Mouse (Mus musculus): Measurements from ENCODE around the gene Pcdh15. TPM values are rescaled to one million over a fixed set of nuclear protein-coding genes. Genes with fewer than 3 reads are reported as not detected.
A peak's percentile ranks its signal among the peaks of the same experiment; 100 is the strongest.

The Pcdh15 gene
- polyA plus RNA-seq, 1 experiment from 2014 or later = 1.0 TPM

GRCm38 (mm10) chr10:73931185-73931584 is 832.0 kb downstream of the Pcdh15 start:
- Histone ChIP-seq H3K4me2 (ENCODE audit: low read depth, low read length) (no peak overlapping the region), H3K36me3 (replicated peaks; ENCODE audit: control insufficient read depth, insufficient read depth, low read depth, low read length) (no peaks in the 10 kb centered on the region), H3K4me1 (ENCODE audit: control insufficient read depth, insufficient read depth, low read length) (no peaks in the 10 kb centered on the region), H3K27me3 (ENCODE audit: control insufficient read depth, insufficient read depth, low read length) (no peaks in the 10 kb centered on the region), H3K4me3 (ENCODE audit: low read depth, low read length) (no peak overlapping the region), H3K9ac (replicated peaks; ENCODE audit: low read length) (no peak overlapping the region), H3K27ac (replicated peaks; ENCODE audit: low read depth, low read length) (no peak overlapping the region), H3K9me3 (replicated peaks; ENCODE audit: control insufficient read depth, low read length) (no peaks in the 10 kb centered on the region)
- ATAC-seq (replicated peaks; ENCODE audit: insufficient number of reproducible peaks, low FRiP score, low TSS enrichment, low read depth) (peak; percentile 39; the same call in 1 of the 2 replicates), DNase-seq (ENCODE audit: low spot score) (no peak)

DNA sequence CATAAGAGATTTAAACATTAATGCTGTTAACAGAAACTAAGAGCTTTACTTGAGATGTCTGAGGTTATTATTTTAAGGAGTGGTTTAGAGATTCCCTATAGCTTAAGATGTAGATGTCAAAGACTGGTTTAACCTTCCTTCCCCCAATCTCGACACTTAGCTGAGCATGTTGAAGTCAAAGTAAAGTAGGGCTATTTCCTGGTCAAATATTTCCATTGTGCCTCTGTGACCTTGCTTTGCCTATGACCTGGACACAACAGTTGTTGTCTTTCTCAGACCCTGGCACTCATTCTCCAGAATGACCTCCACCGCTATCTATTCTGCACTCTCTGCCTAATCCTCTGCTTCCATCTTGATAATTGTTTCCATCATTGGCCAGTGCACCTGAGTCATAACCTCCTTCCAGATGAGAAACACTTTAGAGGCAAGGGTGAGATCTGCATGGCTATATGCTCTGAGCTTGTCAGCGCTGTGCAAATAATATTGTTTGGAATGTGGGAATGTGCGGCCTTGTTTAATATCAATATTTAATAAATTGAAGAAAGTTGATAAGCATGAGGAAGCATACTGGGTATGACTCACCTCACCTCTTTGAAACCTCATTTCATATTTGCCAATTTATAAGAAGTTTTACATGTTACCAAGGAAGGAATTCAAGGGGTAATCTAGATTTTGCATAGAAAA is 833.0 kb downstream of the Pcdh15 start:
- H3K27me3 ChIP-seq (ENCODE audit: control insufficient read depth, insufficient read depth, low read length) = no peaks in the 10 kb centered on the region
- ATAC-seq (replicated peaks; ENCODE audit: insufficient number of reproducible peaks, low FRiP score, low TSS enrichment, low read depth) (no peak), DNase-seq (ENCODE audit: low spot score) (no peak)
- no peak overlapping the region for H3K9ac ChIP-seq (replicated peaks; ENCODE audit: low read length)
- H3K4me1 ChIP-seq (ENCODE audit: control insufficient read depth, insufficient read depth, low read length) = no peaks in the 10 kb centered on the region
- no peak overlapping the region for H3K4me2 ChIP-seq (ENCODE audit: low read depth, low read length)
- WGBS = 85% methylated on average over 4 of the region's 4 CpGs
- no peaks in the 10 kb centered on the region for H3K9me3 ChIP-seq (replicated peaks; ENCODE audit: control insufficient read depth, low read length)
- no peaks in the 10 kb centered on the region for H3K36me3 ChIP-seq (replicated peaks; ENCODE audit: control insufficient read depth, insufficient read depth, low read depth, low read length)
- H3K4me3 ChIP-seq (ENCODE audit: low read depth, low read length) = no peak overlapping the region
- H3K27ac ChIP-seq (replicated peaks; ENCODE audit: low read depth, low read length) = no peak overlapping the region

DNA sequence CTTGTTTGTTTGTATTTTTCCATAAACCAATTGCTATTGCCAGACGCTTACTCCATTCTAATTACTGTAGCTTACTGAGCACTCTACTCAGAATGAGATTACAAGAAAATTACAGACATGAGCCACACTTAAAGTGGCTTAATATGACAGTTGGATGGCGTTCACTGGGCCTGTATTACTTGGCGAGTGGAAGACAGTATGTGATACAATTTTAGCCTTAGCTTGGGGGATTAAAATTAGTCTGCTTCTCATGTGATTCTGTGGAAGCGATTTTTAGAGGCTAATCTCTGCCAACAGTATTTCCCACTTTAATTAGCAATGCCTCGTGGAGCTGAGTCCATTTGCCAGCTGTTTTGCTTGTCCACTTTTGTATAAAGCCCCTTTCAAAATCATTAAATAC is 837.0 kb downstream of the Pcdh15 start:
- ATAC-seq (replicated peaks; ENCODE audit: insufficient number of reproducible peaks, low FRiP score, low TSS enrichment, low read depth) (no peak), DNase-seq (ENCODE audit: low spot score) (no peak)
- 79% methylated on average over 5 of the region's 5 CpGs for WGBS
- H3K4me2 ChIP-seq (ENCODE audit: low read depth, low read length) = no peak overlapping the region
- H3K9me3 ChIP-seq (replicated peaks; ENCODE audit: control insufficient read depth, low read length) = no peaks in the 10 kb centered on the region
- H3K4me3 ChIP-seq (ENCODE audit: low read depth, low read length) = no peak overlapping the region
- no peaks in the 10 kb centered on the region for H3K4me1 ChIP-seq (ENCODE audit: control insufficient read depth, insufficient read depth, low read length)
- H3K27ac ChIP-seq (replicated peaks; ENCODE audit: low read depth, low read length) = no peak overlapping the region
- H3K27me3 ChIP-seq (ENCODE audit: control insufficient read depth, insufficient read depth, low read length) = no peaks in the 10 kb centered on the region
- H3K9ac ChIP-seq (replicated peaks; ENCODE audit: low read length) = no peak overlapping the region
- no peaks in the 10 kb centered on the region for H3K36me3 ChIP-seq (replicated peaks; ENCODE audit: control insufficient read depth, insufficient read depth, low read depth, low read length)

- H3K36me3 ChIP-seq (replicated peaks; ENCODE audit: control insufficient read depth, insufficient read depth, low read depth, low read length) = no peaks in the 10 kb centered on the region
- H3K4me2 ChIP-seq (ENCODE audit: low read depth, low read length) = no peak overlapping the region
- no peaks in the 10 kb centered on the region for H3K27me3 ChIP-seq (ENCODE audit: control insufficient read depth, insufficient read depth, low read length)
- H3K9ac ChIP-seq (replicated peaks; ENCODE audit: low read length) = no peak overlapping the region
- ATAC-seq (replicated peaks; ENCODE audit: insufficient number of reproducible peaks, low FRiP score, low TSS enrichment, low read depth) = no peak
- H3K27ac ChIP-seq (replicated peaks; ENCODE audit: low read depth, low read length) = no peak overlapping the region
- no peaks in the 10 kb centered on the region for H3K4me1 ChIP-seq (ENCODE audit: control insufficient read depth, insufficient read depth, low read length)
- H3K4me3 ChIP-seq (ENCODE audit: low read depth, low read length) = no peak overlapping the region
- H3K9me3 ChIP-seq (replicated peaks; ENCODE audit: control insufficient read depth, low read length) = no peaks in the 10 kb centered on the region
- no peak for DNase-seq (ENCODE audit: low spot score)
- WGBS = 82% methylated on average over 3 of the region's 3 CpGs
Measured at GRCm38 (mm10) chr10:73938989-73939388, 839.8 kb downstream of the Pcdh15 start.

DNA sequence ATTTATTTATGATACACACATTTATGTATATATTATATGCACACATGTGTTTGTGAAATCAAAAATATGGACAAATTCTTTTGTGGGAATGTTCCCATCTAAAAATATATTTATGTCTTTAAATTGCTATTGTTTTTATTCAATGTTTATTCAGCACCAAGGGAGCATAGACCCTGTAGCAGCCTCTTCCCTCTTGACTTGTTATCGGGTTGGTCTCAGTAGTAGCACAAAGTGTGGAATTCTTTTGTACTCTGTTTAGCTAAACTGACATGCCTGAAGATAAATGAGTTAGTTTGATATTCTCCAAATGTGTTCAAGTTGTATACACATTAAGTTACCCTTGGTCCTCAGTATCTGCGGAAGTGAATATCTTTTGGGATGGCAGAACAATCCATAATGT is 848.7 kb downstream of the Pcdh15 start:
- Histone ChIP-seq H3K4me1 (ENCODE audit: control insufficient read depth, insufficient read depth, low read length) (no peaks in the 10 kb centered on the region), H3K9ac (replicated peaks; ENCODE audit: low read length) (no peak overlapping the region), H3K4me3 (ENCODE audit: low read depth, low read length) (no peak overlapping the region), H3K27me3 (ENCODE audit: control insufficient read depth, insufficient read depth, low read length) (no peaks in the 10 kb centered on the region), H3K9me3 (replicated peaks; ENCODE audit: control insufficient read depth, low read length) (no peaks in the 10 kb centered on the region), H3K27ac (replicated peaks; ENCODE audit: low read depth, low read length) (no peak overlapping the region), H3K4me2 (ENCODE audit: low read depth, low read length) (no peak overlapping the region), H3K36me3 (replicated peaks; ENCODE audit: control insufficient read depth, insufficient read depth, low read depth, low read length) (no peaks in the 10 kb centered on the region)
- ATAC-seq (replicated peaks; ENCODE audit: insufficient number of reproducible peaks, low FRiP score, low TSS enrichment, low read depth) = no peak
- 81% methylated on average over 2 of the region's 2 CpGs for WGBS
- no peak for DNase-seq (ENCODE audit: low spot score)

DNA sequence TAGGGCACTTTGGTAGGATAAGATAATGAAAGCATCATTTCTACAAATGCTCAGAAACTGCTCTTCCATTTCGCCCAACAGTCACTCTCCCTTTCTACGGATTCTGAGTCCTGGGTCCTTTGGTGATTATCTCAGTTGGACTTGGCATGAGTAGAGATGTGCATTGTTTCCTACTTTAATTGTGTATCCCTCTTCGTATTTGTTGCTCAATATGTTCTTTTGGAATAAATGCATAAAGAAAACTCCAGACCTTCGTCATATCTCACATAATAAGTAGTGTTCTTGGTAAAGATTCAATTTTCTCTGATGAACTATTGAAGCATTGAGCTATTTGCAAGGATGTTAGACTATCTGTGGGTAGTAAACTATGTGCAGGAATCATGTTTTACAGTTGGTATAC is 854.2 kb downstream of the Pcdh15 start:
- H3K27me3 ChIP-seq (ENCODE audit: control insufficient read depth, insufficient read depth, low read length) = no peaks in the 10 kb centered on the region

GRCm38 (mm10) chr10:73984057-73984456 is 884.9 kb downstream of the Pcdh15 start:
- 84% methylated on average over 5 of the region's 5 CpGs for WGBS
- H3K27ac ChIP-seq (replicated peaks; ENCODE audit: low read depth, low read length) = no peak overlapping the region
- no peaks in the 10 kb centered on the region for H3K4me1 ChIP-seq (ENCODE audit: control insufficient read depth, insufficient read depth, low read length)
- no peak overlapping the region for H3K4me2 ChIP-seq (ENCODE audit: low read depth, low read length)
- no peak overlapping the region for H3K9ac ChIP-seq (replicated peaks; ENCODE audit: low read length)
- no peaks in the 10 kb centered on the region for H3K36me3 ChIP-seq (replicated peaks; ENCODE audit: control insufficient read depth, insufficient read depth, low read depth, low read length)
- no peak overlapping the region for H3K4me3 ChIP-seq (ENCODE audit: low read depth, low read length)
- no peaks in the 10 kb centered on the region for H3K27me3 ChIP-seq (ENCODE audit: control insufficient read depth, insufficient read depth, low read length)
- ATAC-seq (replicated peaks; ENCODE audit: insufficient number of reproducible peaks, low FRiP score, low TSS enrichment, low read depth) = no peak
- no peaks in the 10 kb centered on the region for H3K9me3 ChIP-seq (replicated peaks; ENCODE audit: control insufficient read depth, low read length)
- DNase-seq (ENCODE audit: low spot score) = no peak

More for the DNA sequence above, 854.2 kb downstream of the Pcdh15 start:
- Histone ChIP-seq H3K36me3 (replicated peaks; ENCODE audit: control insufficient read depth, insufficient read depth, low read depth, low read length) (no peaks in the 10 kb centered on the region), H3K4me1 (ENCODE audit: control insufficient read depth, insufficient read depth, low read length) (no peaks in the 10 kb centered on the region), H3K9ac (replicated peaks; ENCODE audit: low read length) (no peak overlapping the region), H3K4me2 (ENCODE audit: low read depth, low read length) (no peak overlapping the region), H3K9me3 (replicated peaks; ENCODE audit: control insufficient read depth, low read length) (no peaks in the 10 kb centered on the region), H3K4me3 (ENCODE audit: low read depth, low read length) (no peak overlapping the region), H3K27ac (replicated peaks; ENCODE audit: low read depth, low read length) (no peak overlapping the region)
- ATAC-seq (replicated peaks; ENCODE audit: insufficient number of reproducible peaks, low FRiP score, low TSS enrichment, low read depth) = no peak
- 86% methylated on average over 4 of the region's 4 CpGs for WGBS
- no peak for DNase-seq (ENCODE audit: low spot score)

DNA sequence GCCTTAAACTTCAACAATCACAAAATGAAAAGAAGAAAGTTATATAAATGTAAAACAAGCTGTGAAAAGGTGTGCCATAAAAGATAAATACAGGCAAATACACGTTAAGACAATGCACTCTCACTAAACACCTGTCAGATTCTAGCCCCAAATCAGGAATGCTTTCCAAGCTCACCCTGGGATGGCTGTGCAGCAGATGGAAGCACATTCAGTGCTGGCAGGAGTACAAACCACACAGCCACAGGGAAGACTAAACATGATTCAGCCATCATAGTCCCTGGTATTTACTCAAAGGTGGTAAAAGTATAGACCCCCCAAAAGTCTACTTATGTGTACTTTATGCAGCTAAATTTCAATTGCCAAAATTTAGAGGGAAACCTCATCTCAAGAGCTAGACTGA is 909.7 kb downstream of the Pcdh15 start:
- Histone ChIP-seq H3K9ac (replicated peaks; ENCODE audit: low read length) (no peak overlapping the region), H3K4me1 (ENCODE audit: control insufficient read depth, insufficient read depth, low read length) (no peaks in the 10 kb centered on the region), H3K4me2 (ENCODE audit: low read depth, low read length) (no peak overlapping the region), H3K9me3 (replicated peaks; ENCODE audit: control insufficient read depth, low read length) (no peaks in the 10 kb centered on the region), H3K27me3 (ENCODE audit: control insufficient read depth, insufficient read depth, low read length) (no peaks in the 10 kb centered on the region), H3K36me3 (replicated peaks; ENCODE audit: control insufficient read depth, insufficient read depth, low read depth, low read length) (no peaks in the 10 kb centered on the region), H3K27ac (replicated peaks; ENCODE audit: low read depth, low read length) (no peak overlapping the region), H3K4me3 (ENCODE audit: low read depth, low read length) (no peak overlapping the region)
- no peak for DNase-seq (ENCODE audit: low spot score)
- no peak for ATAC-seq (replicated peaks; ENCODE audit: insufficient number of reproducible peaks, low FRiP score, low TSS enrichment, low read depth)
- WGBS = 60% methylated on average over 1 of the region's 1 CpGs
